ENCODE assay signal across 1 mouse cellular context in the genomic region with DNA sequence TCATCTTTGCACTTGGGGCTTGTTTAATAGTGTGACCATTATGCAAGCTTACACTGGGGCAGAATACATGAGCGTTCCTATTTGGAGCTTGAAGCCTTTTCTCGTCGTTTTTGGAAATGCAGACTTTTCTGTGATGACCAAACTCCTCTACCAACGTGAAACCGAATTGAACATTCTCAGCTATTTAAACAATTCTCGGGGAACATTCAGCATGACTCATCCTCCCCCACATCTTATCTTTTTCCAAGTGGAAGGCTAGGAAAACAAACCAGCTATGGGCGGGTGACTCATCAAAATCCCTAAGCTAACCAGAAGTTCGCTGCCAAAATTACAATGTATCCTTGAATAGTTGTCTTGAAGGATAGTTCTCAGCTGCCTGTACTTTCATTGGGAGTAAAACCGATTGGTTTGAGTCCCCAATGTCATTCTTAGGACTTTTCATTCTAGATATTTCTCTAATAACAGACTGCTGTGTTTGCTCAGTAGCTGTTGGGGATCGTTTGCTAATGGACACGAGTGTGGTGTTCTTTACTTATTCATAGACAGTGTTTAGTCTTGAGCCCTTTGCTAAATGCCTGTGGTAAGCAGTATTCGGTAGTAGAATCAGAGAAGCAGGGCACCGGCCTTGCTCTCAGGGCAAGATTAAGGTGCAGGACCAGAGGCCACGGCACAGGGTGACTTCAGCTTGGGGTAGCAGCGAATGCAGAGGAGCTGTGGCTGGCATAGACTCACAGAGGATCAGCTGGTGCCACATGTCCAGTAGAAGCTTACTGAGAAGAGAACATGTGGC.
TF ChIP-seq lines count a peak whose summit lies in the region.

No protein-coding gene starts in this region.

TF ChIP-seq in MEL, 35 proteins besides CTCF, POLR2A, EP300 and RAD21 (continued from another document):
- no peak for TF ChIP-seq ZKSCAN1 (IDR thresholded peaks at IDR 0.05; ENCODE audit: low read depth, low read length)
- TF ChIP-seq POLR2AphosphoS2 (IDR thresholded peaks at IDR 0.05; ENCODE audit: low read length) = no peak
- no peak for TF ChIP-seq RCOR1 (IDR thresholded peaks at IDR 0.05; ENCODE audit: low read depth, low read length)
- TF ChIP-seq GATA1 (IDR thresholded peaks at IDR 0.05; ENCODE audit: low read depth, low read length) = peak; percentile 36; the same call in 1 of the 2 replicates
- no peak for TF ChIP-seq GABPA (IDR thresholded peaks at IDR 0.05; ENCODE audit: low read depth, low read length)
